8 mouse cellular contexts compared by ENCODE assay signal in the genomic region with DNA sequence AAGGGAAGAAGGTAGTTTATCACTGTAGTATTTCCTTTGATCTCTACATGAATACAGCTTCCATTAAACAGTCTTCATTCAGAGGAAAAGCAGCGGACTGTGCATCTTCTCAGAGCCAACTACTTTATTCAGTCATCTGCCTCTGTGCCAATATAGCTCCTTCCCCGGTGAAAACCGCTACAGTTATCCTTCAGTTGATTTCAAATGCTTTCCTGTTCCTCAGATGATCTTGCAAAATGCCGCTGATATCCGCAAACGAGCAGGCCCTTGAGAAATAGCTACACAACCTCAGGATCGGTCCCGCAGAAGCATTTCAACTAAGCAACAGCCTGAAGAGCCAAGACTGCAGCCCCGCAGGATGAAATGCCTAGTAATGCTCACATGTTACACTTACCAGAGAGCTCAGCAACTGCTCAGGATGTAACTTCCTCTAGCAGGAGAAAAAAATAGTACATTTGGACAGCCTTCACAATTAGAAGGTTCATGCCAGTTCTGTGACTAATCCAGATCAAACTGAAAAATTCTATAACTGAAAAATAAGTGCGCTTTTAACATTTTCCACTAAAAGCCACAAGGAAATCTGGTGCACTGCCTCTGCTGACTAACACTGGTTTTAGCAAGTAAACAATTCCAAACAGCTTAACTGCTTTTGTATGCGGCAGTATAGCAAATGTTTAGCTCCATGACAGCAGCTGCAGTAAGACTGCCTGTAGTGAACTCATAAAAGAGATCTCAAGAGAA. TPM values are rescaled to one million over a fixed set of nuclear protein-coding genes. Genes with fewer than 3 reads are reported as not detected.
DNase-seq lines count a peak whose midpoint lies in the region; ATAC-seq and TF ChIP-seq lines count a peak whose summit lies in the region.

No protein-coding gene starts in this region.

- no peak for TF ChIP-seq CTCF in MEL (IDR thresholded peaks at IDR 0.05 in 2 of 3, conservative IDR thresholded peaks at IDR 0.05 in 1 of 3; ENCODE audit: control insufficient read depth in 1 of 3, insufficient read depth in 1 of 3, low read depth in 2 of 3, low read length in 3 of 3, poor library complexity in 1 of 3, severe bottlenecking in 1 of 3)

- peak overlapping the region; percentile 55 for H3K4me2 ChIP-seq in heart, embryonic 15.5 days
- H3K4me2 ChIP-seq in liver, embryonic 15.5 days, result peak overlapping the region; percentile 61
- H3K4me2 ChIP-seq in neural tube, embryonic 12.5 days (replicated peaks), result peak overlapping the region; percentile 58

- peaks cover 40% of the 10 kb centered on the region for H3K79me2 ChIP-seq in MEL (ENCODE audit: control insufficient read depth, insufficient read depth, low read length, poor library complexity)

- peak overlapping the region; percentile 97 for H3K27ac ChIP-seq in MEL (ENCODE audit: control insufficient read depth, low read depth, low read length)
- peak overlapping the region; percentile 84 for H3K27ac ChIP-seq in heart, embryonic 15.5 days
- H3K27ac ChIP-seq in liver, embryonic 15.5 days (replicated peaks), result peak overlapping the region; percentile 54
- H3K27ac ChIP-seq in neural tube, embryonic 12.5 days, result peak overlapping the region; percentile 60

- peak in 1 of 2 experiments; percentile 77; a peak in 2 of 4 replicates for TF ChIP-seq POLR2A in MEL (IDR thresholded peaks at IDR 0.05; ENCODE audit: control insufficient read depth in 1 of 2, insufficient read depth in 1 of 2, low read depth in 1 of 2, low read length in 2 of 2, poor library complexity in 1 of 2)

- no peaks in the 10 kb centered on the region for H3K27me3 ChIP-seq in MEL (ENCODE audit: control insufficient read depth in 1 of 2, insufficient read depth in 2 of 2, low read length in 2 of 2)
- H3K27me3 ChIP-seq in heart, embryonic 15.5 days, result no peaks in the 10 kb centered on the region
- no peaks in the 10 kb centered on the region for H3K27me3 ChIP-seq in liver, embryonic 15.5 days
- H3K27me3 ChIP-seq in neural tube, embryonic 12.5 days (replicated peaks), result no peaks in the 10 kb centered on the region

- TF ChIP-seq EP300 in MEL (IDR thresholded peaks at IDR 0.05; ENCODE audit: low read depth in 1 of 2, low read length in 2 of 2), result peak; percentile 52 to 67; a peak in 3 of 4 replicates

- no peaks in the 10 kb centered on the region for H3K9me3 ChIP-seq in MEL (replicated peaks; ENCODE audit: insufficient read depth, low read length)
- H3K9me3 ChIP-seq in heart, embryonic 15.5 days (replicated peaks), result no peaks in the 10 kb centered on the region
- H3K9me3 ChIP-seq in liver, embryonic 15.5 days (replicated peaks), result no peaks in the 10 kb centered on the region
- no peaks in the 10 kb centered on the region for H3K9me3 ChIP-seq in neural tube, embryonic 12.5 days

- H3K4me1 ChIP-seq in MEL (ENCODE audit: control insufficient read depth in 1 of 2, insufficient read depth in 2 of 2, low read length in 2 of 2), result peaks cover 8 to 27% of the 10 kb centered on the region in 2 experiments
- peaks cover 21% of the 10 kb centered on the region for H3K4me1 ChIP-seq in heart, embryonic 15.5 days (replicated peaks)
- H3K4me1 ChIP-seq in liver, embryonic 15.5 days (replicated peaks), result peaks cover 27% of the 10 kb centered on the region
- H3K4me1 ChIP-seq in neural tube, embryonic 12.5 days, result peaks cover 17% of the 10 kb centered on the region

- peak overlapping the region; percentile 73 to 82 for H3K4me3 ChIP-seq in MEL (ENCODE audit: control insufficient read depth in 1 of 2, insufficient read depth in 1 of 2, low read depth in 2 of 2, low read length in 2 of 2)
- peak overlapping the region; percentile 33 for H3K4me3 ChIP-seq in heart, embryonic 15.5 days
- peak overlapping the region; percentile 43 for H3K4me3 ChIP-seq in liver, embryonic 15.5 days (replicated peaks)
- H3K4me3 ChIP-seq in neural tube, embryonic 12.5 days, result 0 out of 2 replicates have a peak overlapping the region, but pooled peaks have one; percentile 4

- ATAC-seq in heart, embryonic 15.5 days (replicated peaks; ENCODE audit: insufficient number of reproducible peaks, insufficient read depth, low FRiP score, low read depth), result peak; percentile 43; the same call in 1 of the 2 replicates
- peak; percentile 54; the same call in 1 of the 2 replicates for ATAC-seq in liver, embryonic 15.5 days (ENCODE audit: insufficient read depth)
- peak; percentile 65; the same call in 1 of the 2 replicates for ATAC-seq in neural tube, embryonic 12.5 days (ENCODE audit: low FRiP score, low read depth)

- no peak for TF ChIP-seq RAD21 in MEL (IDR thresholded peaks at IDR 0.05; ENCODE audit: low read depth, low read length)

- peak overlapping the region; percentile 81 for H3K9ac ChIP-seq in MEL (ENCODE audit: control insufficient read depth, low read depth, low read length, poor library complexity, severe bottlenecking)
- peak overlapping the region; percentile 40; the same call in 1 of the 2 replicates for H3K9ac ChIP-seq in heart, embryonic 15.5 days
- peak overlapping the region; percentile 43; the same call in 1 of the 2 replicates for H3K9ac ChIP-seq in liver, embryonic 15.5 days
- H3K9ac ChIP-seq in neural tube, embryonic 12.5 days, result peak overlapping the region; percentile 41; the same call in 1 of the 2 replicates

- peaks cover 0 to 44% of the 10 kb centered on the region in 2 experiments; a peak in 3 of 4 replicates for H3K36me3 ChIP-seq in MEL (ENCODE audit: control insufficient read depth in 1 of 2, insufficient read depth in 2 of 2, low read length in 2 of 2)
- no peaks in the 10 kb centered on the region for H3K36me3 ChIP-seq in heart, embryonic 15.5 days
- no peaks in the 10 kb centered on the region for H3K36me3 ChIP-seq in liver, embryonic 15.5 days (replicated peaks)
- no peaks in the 10 kb centered on the region for H3K36me3 ChIP-seq in neural tube, embryonic 12.5 days

- WGBS in heart, embryonic 15.5 days, result 25% methylated on average over 11 of the region's 11 CpGs
- 13% methylated on average over 11 of the region's 11 CpGs for WGBS in liver, embryonic 15.5 days (ENCODE audit: insufficient replicate concordance)
- 20% methylated on average over 11 of the region's 11 CpGs for WGBS in neural tube, embryonic 12.5 days

- peak; percentile 89 for DNase-seq in MEL (ENCODE audit: low read depth, low spot score)
- peak; percentile 61 for DNase-seq in c-Kit-positive CD71-negative TER-119-negative erythroid progenitor cells, embryonic 14.5 days (ENCODE audit: low read depth)
- DNase-seq in fibroblast of lung, adult 2 months (ENCODE audit: low read depth), result peak; percentile 80
- peak; percentile 56 for DNase-seq in layer of hippocampus, adult 11-12 months (ENCODE audit: low spot score)
- DNase-seq in thymus, postnatal 36 days, result peak; percentile 50 to 51

TF ChIP-seq in MEL, 35 proteins besides CTCF, POLR2A, EP300 and RAD21 (continues in another document):
- TF ChIP-seq SIN3A (IDR thresholded peaks at IDR 0.05; ENCODE audit: low read length), result peak; percentile 95
- no peak for TF ChIP-seq GABPA (IDR thresholded peaks at IDR 0.05; ENCODE audit: low read depth, low read length)
- no peak for TF ChIP-seq NRF1 (IDR thresholded peaks at IDR 0.05; ENCODE audit: insufficient read depth, low read depth, low read length, poor library complexity, severe bottlenecking)
- no peak for TF ChIP-seq HCFC1 (IDR thresholded peaks at IDR 0.05; ENCODE audit: low read depth, low read length)
- TF ChIP-seq MYC (IDR thresholded peaks at IDR 0.05; ENCODE audit: low read depth, low read length), result peak; percentile 71; the same call in 1 of the 2 replicates
- TF ChIP-seq JUND (IDR thresholded peaks at IDR 0.05; ENCODE audit: low read depth, low read length), result no peak
- no peak for TF ChIP-seq USF1 (IDR thresholded peaks at IDR 0.05; ENCODE audit: low read depth, low read length)
- 0 out of 2 replicates have a peak, but pooled peaks have one; percentile 25 for TF ChIP-seq POLR2AphosphoS5 (IDR thresholded peaks at IDR 0.05; ENCODE audit: borderline replicate concordance, low read depth, low read length)
- no peak for TF ChIP-seq SMC3 (IDR thresholded peaks at IDR 0.05; ENCODE audit: low read depth, low read length)
- TF ChIP-seq TAL1 (IDR thresholded peaks at IDR 0.05; ENCODE audit: low read length), result no peak
- TF ChIP-seq TBP (IDR thresholded peaks at IDR 0.05; ENCODE audit: low read depth, low read length), result peak; percentile 96
- TF ChIP-seq MEF2A (IDR thresholded peaks at IDR 0.05; ENCODE audit: extremely low read depth, insufficient replicate concordance, low read depth, low read length, poor library complexity, severe bottlenecking), result no peak
- TF ChIP-seq ZC3H11A (IDR thresholded peaks at IDR 0.05; ENCODE audit: low read depth, low read length), result no peak
- 0 out of 2 replicates have a peak, but pooled peaks have one; percentile 4 for TF ChIP-seq GATA1 (IDR thresholded peaks at IDR 0.05; ENCODE audit: low read depth, low read length)
- no peak for TF ChIP-seq BHLHE40 (IDR thresholded peaks at IDR 0.05; ENCODE audit: borderline replicate concordance, low read depth, low read length)
- no peak for TF ChIP-seq CHD2 (IDR thresholded peaks at IDR 0.05; ENCODE audit: low read length)
- peak; percentile 63 for TF ChIP-seq MYB (IDR thresholded peaks at IDR 0.05; ENCODE audit: low read depth, low read length)
- TF ChIP-seq RCOR1 (IDR thresholded peaks at IDR 0.05; ENCODE audit: low read depth, low read length), result peak; percentile 56; the same call in 1 of the 2 replicates
- no peak for TF ChIP-seq E2F4 (IDR thresholded peaks at IDR 0.05; ENCODE audit: borderline replicate concordance, low read depth, low read length)
- TF ChIP-seq ZMIZ1 (IDR thresholded peaks at IDR 0.05; ENCODE audit: low read depth, low read length), result peak; percentile 79
- TF ChIP-seq CHD1 (IDR thresholded peaks at IDR 0.05; ENCODE audit: low read depth, low read length), result no peak; the same call in 1 of the 2 replicates
- no peak for TF ChIP-seq USF2 (IDR thresholded peaks at IDR 0.05; ENCODE audit: borderline replicate concordance in 1 of 2, insufficient read depth in 1 of 2, low read depth in 1 of 2, low read length in 2 of 2)
- no peak for TF ChIP-seq ZKSCAN1 (IDR thresholded peaks at IDR 0.05; ENCODE audit: low read depth, low read length)
- peak; percentile 57; the same call in 1 of the 2 replicates for TF ChIP-seq MAX (IDR thresholded peaks at IDR 0.05; ENCODE audit: low read length)
- no peak for TF ChIP-seq MAFK (IDR thresholded peaks at IDR 0.05; ENCODE audit: borderline replicate concordance, low read depth, low read length)

RNA-seq across cellular contexts. Expression of a gene that starts 49.0 kb away (rescaled TPM):
- total RNA-seq in MEL (2012; rRNA removed), result 32.5 and 33.2 TPM in 2 replicates
- polyA plus RNA-seq in MEL (2012; ENCODE audit: insufficient read depth in 1 of 2, insufficient read length in 2 of 2, low read depth in 1 of 2, low replicate concordance in 2 of 2, missing spikeins in 1 of 2), result 10 to 100 TPM; 38.8 to 41.2 TPM
- polyA plus RNA-seq in heart, embryonic 15.5 days (2015; fragmentation: Nextera tagmentation; extraction: Ambion mirVana), result 4.1 and 5.6 TPM in 2 replicates
- 3.5 and 3.6 TPM in 2 replicates for polyA plus RNA-seq in liver, embryonic 15.5 days (2015; fragmentation: Nextera tagmentation; extraction: Ambion mirVana)
- polyA plus RNA-seq in neural tube, embryonic 12.5 days (2016; fragmentation: Nextera tagmentation; extraction: Ambion mirVana), result 10.9 and 11.2 TPM in 2 replicates

Comparison
In these comparisons a context has a peak if more than half of its experiments do, and no peak if none do; other contexts are left out.
1. Peak in every context shown above with its lines: DNase-seq, ATAC-seq, H3K4me3 ChIP-seq and H3K27ac ChIP-seq.
2. H3K4me3 ChIP-seq: peak in every context shown above with its lines; median percentile 78 in MEL; 43 in liver, embryonic 15.5 days; 33 in heart, embryonic 15.5 days; 4 in neural tube, embryonic 12.5 days.